Mouse (Mus musculus) limb, embryonic 14.5 days (tissue): Measurements from ENCODE around the gene Gid8. TPM values are rescaled to one million over a fixed set of nuclear protein-coding genes. Genes with fewer than 3 reads are reported as not detected.

Experiments
- ATAC-seq: fragments of 200-750 bp; cut with Nextera tagmentation; 2 replicates; pipeline ENCODE4 v1.8.0; 2017; ENCODE audit warnings: low read depth, moderate number of reproducible peaks, moderate TSS enrichment; ENCODE audit not compliant: low FRiP score
- DNase-seq: peaks from one replicate; pipeline ENCODE4 v3.0.0-alpha.2; 2015; ENCODE audit warnings: low spot score
- H3K27ac ChIP-seq: fragments of 300-500 bp; sonication (generic); replicated peaks from 2 replicates; pipeline ENCODE4 v1.5.1; 2014; ENCODE audit warnings: low read depth, mild to moderate bottlenecking, low read length, moderate library complexity, mixed read lengths
- H3K27me3 ChIP-seq: fragments of 300-500 bp; sonication (generic); 2 replicates; pipeline ENCODE4 v1.6.1; 2014; ENCODE audit warnings: low read length, mixed read lengths; ENCODE audit not compliant: control insufficient read depth, insufficient read depth
- H3K36me3 ChIP-seq: fragments of 300-500 bp; sonication (generic); 2 replicates; pipeline ENCODE4 v1.6.1; 2014; ENCODE audit warnings: mild to moderate bottlenecking, low read length, moderate library complexity, mixed read lengths; ENCODE audit not compliant: control insufficient read depth, insufficient read depth
- H3K4me1 ChIP-seq: fragments of 300-500 bp; sonication (generic); 2 replicates; pipeline ENCODE4 v1.6.1; 2014; ENCODE audit warnings: antibody characterized with exemption, low read length, mixed read lengths; ENCODE audit not compliant: control insufficient read depth, insufficient read depth
- H3K4me2 ChIP-seq: fragments of 300-500 bp; sonication (generic); replicated peaks from 2 replicates; pipeline ENCODE4 v1.6.1; 2014; ENCODE audit warnings: low read depth, mild to moderate bottlenecking, low read length, moderate library complexity; ENCODE audit not compliant: severe bottlenecking
- H3K4me3 ChIP-seq: fragments of 300-500 bp; sonication (generic); replicated peaks from 2 replicates; pipeline ENCODE4 v1.5.1; 2014; ENCODE audit warnings: low read length
- H3K9ac ChIP-seq: fragments of 300-500 bp; sonication (generic); 2 replicates; pipeline ENCODE4 v1.6.1; 2014; ENCODE audit warnings: mild to moderate bottlenecking, low read depth, low read length, moderate library complexity; ENCODE audit not compliant: severe bottlenecking
- H3K9me3 ChIP-seq: fragments of 300-500 bp; sonication (generic); 2 replicates; pipeline ENCODE4 v1.6.1; 2016; ENCODE audit warnings: low read length; ENCODE audit not compliant: control insufficient read depth
- POLR2A ChIP-seq: fragments of 200-500 bp; IDR thresholded peaks from 2 replicates; pipeline ENCODE4 v1.8.0; 2012; ENCODE audit warnings: inconsistent platforms, mild to moderate bottlenecking, moderate library complexity, borderline replicate concordance; ENCODE audit not compliant: insufficient read depth, insufficient read length; ENCODE audit errors: extremely low read depth
- WGBS: fragments of 180-500 bp; shearing (Covaris S2); extraction: QIAGEN DNeasy Blood & Tissue Kit; methylation state at CpG from one replicate; pipeline ENCODE4 v1.1.7; 2014; 5-methylcytosine and 5-hydroxymethylcytosine counted together
- polyA plus RNA-seq, 2 experiments: library from polyadenylated mRNA; depleted of rRNA in 1 of 2; stranded (reverse) in 1 of 2; unstranded in 1 of 2; fragments of >200 nt; fragmentation: Nextera tagmentation in 1 of 2; extraction: Ambion mirVana in 1 of 2; gene quantifications; 2 replicates each; pipeline versions ENCODE4 v1.2.1 to v1.2.3; 2012 to 2014

Gene Gid8
- 58.9 and 64.0 TPM in 2 replicates for polyA plus RNA-seq (2012; rRNA removed)
- polyA plus RNA-seq (2014; fragmentation: Nextera tagmentation; extraction: Ambion mirVana) = 69.9 and 71.9 TPM in 2 replicates

DNA sequence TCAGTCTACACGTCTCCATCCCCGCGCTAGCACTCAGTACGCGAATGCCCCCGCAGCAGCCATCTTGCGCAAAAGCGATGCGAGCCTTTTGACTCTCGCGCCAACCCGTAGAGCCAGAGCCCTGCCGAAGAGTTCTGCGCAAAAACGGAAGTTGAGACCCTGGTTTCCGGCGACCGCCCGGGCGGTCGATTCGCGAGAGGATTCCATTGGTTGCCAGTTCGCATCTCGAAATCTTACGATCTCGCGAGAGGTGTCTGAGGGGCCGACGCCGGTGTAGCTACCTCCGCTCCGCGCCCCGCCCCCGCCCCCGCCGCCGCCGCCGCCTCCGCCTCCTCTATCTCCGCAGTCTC is at the start of gene Gid8, which contains the start of gene Dido1:
Gene Gid8, plus strand, starts transcription at position 195 of the 350 bp plus-strand sequence.
Gene Dido1, minus strand, starts transcription at position 77 of the 350 bp plus-strand sequence.
- Histone ChIP-seq H3K36me3 (peaks cover 28% of the 10 kb centered on the region), H3K4me1 (peaks cover 15% of the 10 kb centered on the region), H3K27ac (peak within 1 kb of the TSS; percentile 73), H3K9me3 (no peaks in the 10 kb centered on the region), H3K4me2 (peak within 1 kb of the TSS; percentile 91), H3K9ac (peak within 1 kb of the TSS; percentile 99), H3K27me3 (no peaks in the 10 kb centered on the region), H3K4me3 (peak within 1 kb of the TSS; percentile 100)
- DNase-seq = peak; percentile 98
- WGBS = under 1% methylated on average over 41 of the region's 43 CpGs
- peak; percentile 36; the same call in 1 of the 2 replicates for TF ChIP-seq POLR2A
- ATAC-seq = peak; percentile 95

DNA sequence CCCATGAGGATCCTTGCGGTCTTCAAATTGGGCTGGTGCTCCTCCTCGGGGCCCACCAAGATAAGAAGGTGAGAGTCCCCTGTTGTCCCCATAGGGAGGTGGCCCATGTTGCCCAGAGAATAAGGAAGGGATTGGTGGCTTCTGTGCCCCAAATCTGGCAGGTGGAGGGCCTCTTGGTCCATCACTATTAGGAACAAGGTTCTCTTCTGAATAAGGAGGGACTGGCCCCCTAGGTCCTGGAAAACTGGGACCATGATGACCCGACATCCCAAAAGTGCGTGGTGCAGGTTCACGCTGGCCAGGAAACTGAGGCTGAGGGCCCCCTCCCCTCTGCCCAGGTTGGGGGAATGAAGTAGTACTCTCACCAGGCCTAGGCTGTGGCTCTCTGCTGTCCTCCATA is 49.4 kb upstream of the Gid8 start:
- Histone ChIP-seq H3K4me2 (no peak overlapping the region), H3K4me3 (no peak overlapping the region), H3K27me3 (no peaks in the 10 kb centered on the region), H3K36me3 (peaks cover 34% of the 10 kb centered on the region), H3K4me1 (peaks cover 3% of the 10 kb centered on the region; the same call in 1 of the 2 replicates), H3K9me3 (no peaks in the 10 kb centered on the region), H3K9ac (no peak overlapping the region), H3K27ac (no peak overlapping the region)
- 86% methylated on average over 5 of the region's 5 CpGs for WGBS
- DNase-seq (no peak), ATAC-seq (no peak)
- no peak for TF ChIP-seq POLR2A

DNA sequence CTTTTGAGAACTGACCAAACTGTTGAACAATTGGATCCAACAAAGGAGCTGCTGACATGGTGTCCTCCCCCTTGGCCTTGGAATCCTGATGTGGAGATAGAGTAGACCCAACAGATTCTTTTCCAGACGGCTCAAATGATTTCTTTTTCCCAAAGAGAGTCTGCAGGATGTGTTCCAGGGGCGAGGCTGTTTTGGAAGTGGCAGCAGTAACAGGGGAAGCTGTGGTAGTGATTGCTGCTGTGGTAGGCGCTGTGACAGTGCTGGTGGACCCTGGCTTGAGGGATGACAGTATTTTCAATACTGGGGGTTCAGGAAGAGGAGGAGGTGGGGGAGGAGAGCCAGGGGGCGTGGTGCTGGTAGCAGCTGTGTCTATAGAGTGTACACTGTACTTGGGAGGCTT is 47.9 kb upstream of the Gid8 start:
- ATAC-seq = no peak
- Histone ChIP-seq H3K36me3 (peaks cover 49% of the 10 kb centered on the region), H3K4me1 (peaks cover 3% of the 10 kb centered on the region; the same call in 1 of the 2 replicates), H3K4me2 (no peak overlapping the region), H3K27ac (no peak overlapping the region), H3K4me3 (no peak overlapping the region), H3K9ac (no peak overlapping the region), H3K27me3 (no peaks in the 10 kb centered on the region), H3K9me3 (no peaks in the 10 kb centered on the region)
- 93% methylated on average over 4 of the region's 4 CpGs for WGBS
- no peak for DNase-seq
- no peak for TF ChIP-seq POLR2A

DNA sequence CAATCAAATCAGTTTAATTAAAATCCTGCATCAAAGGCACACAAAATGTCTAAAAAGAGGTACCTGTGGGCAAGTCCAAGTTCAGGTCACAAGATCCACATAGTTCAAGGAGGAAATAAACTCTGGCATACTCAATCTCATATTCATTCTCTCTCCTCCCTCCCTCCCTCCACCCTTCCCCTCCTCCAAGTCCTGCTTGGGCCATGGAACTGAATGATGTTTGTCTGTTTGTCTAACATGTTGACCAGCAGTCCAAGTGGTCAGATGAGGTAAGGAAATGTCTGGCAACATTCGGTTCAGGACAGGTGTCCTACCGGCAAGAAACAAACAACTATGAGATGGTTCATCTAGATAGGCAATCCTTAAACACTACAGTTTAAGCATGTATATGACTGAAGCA is 33.2 kb upstream of the Gid8 start:
- no peaks in the 10 kb centered on the region for H3K27me3 ChIP-seq
- no peak for TF ChIP-seq POLR2A
- H3K4me1 ChIP-seq = no peaks in the 10 kb centered on the region
- H3K4me2 ChIP-seq = no peak overlapping the region
- WGBS = 99% methylated on average over 2 of the region's 2 CpGs
- peaks cover 57% of the 10 kb centered on the region for H3K36me3 ChIP-seq
- H3K9me3 ChIP-seq = no peaks in the 10 kb centered on the region
- no peak overlapping the region for H3K27ac ChIP-seq
- H3K9ac ChIP-seq = no peak overlapping the region
- no peak overlapping the region for H3K4me3 ChIP-seq
- ATAC-seq = no peak
- DNase-seq = no peak

DNA sequence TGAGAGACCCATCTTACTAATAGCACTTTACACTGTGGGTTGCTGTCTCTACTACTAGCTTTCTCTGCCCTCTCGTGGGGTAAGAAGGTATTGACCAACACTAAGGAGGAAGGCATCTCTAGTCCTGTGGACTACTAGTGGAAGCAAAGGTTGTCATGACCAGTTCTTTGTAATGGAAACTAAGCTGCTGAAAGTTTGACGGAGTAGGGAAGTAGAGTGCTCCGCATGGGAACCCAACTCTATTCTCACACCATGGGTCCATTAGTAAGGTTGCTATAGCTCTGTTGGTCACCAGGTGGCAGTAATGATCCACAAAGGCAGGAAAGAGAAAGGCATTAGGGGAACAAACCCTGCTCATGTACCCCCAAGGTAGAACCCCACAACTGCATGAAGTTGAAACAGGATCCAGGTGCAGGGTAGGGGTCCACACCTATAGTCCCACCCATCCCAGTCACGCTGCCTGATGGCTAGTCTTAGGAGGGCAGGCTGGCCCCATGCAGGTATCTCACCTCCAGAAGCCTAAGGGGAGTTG is 31.2 kb upstream of the Gid8 start:
- no peaks in the 10 kb centered on the region for H3K9me3 ChIP-seq
- H3K4me1 ChIP-seq = no peaks in the 10 kb centered on the region
- WGBS = 25% methylated on average over 4 of the region's 4 CpGs
- no peaks in the 10 kb centered on the region for H3K27me3 ChIP-seq
- H3K9ac ChIP-seq = no peak overlapping the region
- DNase-seq = peak; percentile 42
- no peak for TF ChIP-seq POLR2A
- no peak overlapping the region for H3K4me2 ChIP-seq
- no peak overlapping the region for H3K27ac ChIP-seq
- H3K36me3 ChIP-seq = peaks cover 56% of the 10 kb centered on the region
- ATAC-seq = peak; percentile 66
- H3K4me3 ChIP-seq = no peak overlapping the region
